Mouse (Mus musculus) liver, postnatal 0 days (tissue): ENCODE results near the gene Fcf1. TPM values are rescaled to one million over a fixed set of nuclear protein-coding genes. Genes with fewer than 3 reads are reported as not detected.

Experiments
- ATAC-seq: fragments of 200-750 bp; cut with Nextera tagmentation; 2 replicates; pipeline ENCODE4 v1.8.0; 2017; ENCODE audit warnings: mild to moderate bottlenecking, moderate library complexity
- DNase-seq: peaks from one replicate; pipeline ENCODE4 v3.0.0-alpha.2; 2016
- H3K27ac ChIP-seq: fragments of 300-500 bp; sonication (generic); 2 replicates; pipeline ENCODE4 v1.5.1; 2014; ENCODE audit warnings: antibody characterized with exemption, moderate library complexity, mild to moderate bottlenecking, low read depth
- H3K27me3 ChIP-seq: fragments of 300-500 bp; sonication (generic); 2 replicates; pipeline ENCODE4 v1.6.1; 2014; ENCODE audit warnings: low read length, control low read depth, mixed read lengths; ENCODE audit not compliant: insufficient read depth
- H3K36me3 ChIP-seq: fragments of 300-500 bp; sonication (generic); replicated peaks from 2 replicates; pipeline ENCODE4 v1.6.1; 2014; ENCODE audit warnings: mild to moderate bottlenecking, control low read depth, low read length, moderate library complexity, mixed read lengths; ENCODE audit not compliant: insufficient read depth
- H3K4me1 ChIP-seq: fragments of 300-500 bp; sonication (generic); 2 replicates; pipeline ENCODE4 v1.6.1; 2014; ENCODE audit warnings: antibody characterized with exemption, mild to moderate bottlenecking, control low read depth; ENCODE audit not compliant: insufficient read depth
- H3K4me2 ChIP-seq: fragments of 300-500 bp; sonication (generic); 2 replicates; pipeline ENCODE4 v1.6.1; 2014; ENCODE audit warnings: low read depth, mild to moderate bottlenecking, low read length, moderate library complexity, mixed read lengths
- H3K4me3 ChIP-seq: fragments of 300-500 bp; sonication (generic); 2 replicates; pipeline ENCODE4 v1.5.1; 2014; ENCODE audit warnings: low read depth, low read length
- H3K9ac ChIP-seq: fragments of 300-500 bp; sonication (generic); replicated peaks from 2 replicates; pipeline ENCODE4 v1.6.1; 2014; ENCODE audit warnings: mild to moderate bottlenecking, moderate library complexity
- H3K9me3 ChIP-seq: fragments of 300-500 bp; sonication (generic); 2 replicates; pipeline ENCODE4 v1.6.1; 2016; ENCODE audit warnings: mild to moderate bottlenecking, control low read depth, low read length, mixed read lengths
- CTCF ChIP-seq: sonication (generic); IDR thresholded peaks from 2 replicates; pipeline ENCODE4 v1.5.1; 2016; ENCODE audit warnings: antibody characterized with exemption, low read depth
- EP300 ChIP-seq: IDR thresholded peaks from 2 replicates; pipeline ENCODE4 v1.6.1; 2016; ENCODE audit warnings: antibody characterized with exemption, low read depth, mild to moderate bottlenecking
- WGBS: fragments of 180-500 bp; shearing (Covaris S2); extraction: QIAGEN DNeasy Blood & Tissue Kit; methylation state at CpG from one replicate; pipeline ENCODE4 v1.1.7; 2014; ENCODE audit not compliant: insufficient replicate concordance; 5-methylcytosine and 5-hydroxymethylcytosine counted together
- polyA plus RNA-seq: library from polyadenylated mRNA; unstranded; fragments of >200 nt; fragmentation: Nextera tagmentation; extraction: Ambion mirVana; gene quantifications from 2 replicates; pipeline ENCODE4 v1.2.1, GENCODE M21; 2015

Fcf1 gene
- polyA plus RNA-seq, 1 experiment from 2014 or later, result 74.5 TPM

DNA sequence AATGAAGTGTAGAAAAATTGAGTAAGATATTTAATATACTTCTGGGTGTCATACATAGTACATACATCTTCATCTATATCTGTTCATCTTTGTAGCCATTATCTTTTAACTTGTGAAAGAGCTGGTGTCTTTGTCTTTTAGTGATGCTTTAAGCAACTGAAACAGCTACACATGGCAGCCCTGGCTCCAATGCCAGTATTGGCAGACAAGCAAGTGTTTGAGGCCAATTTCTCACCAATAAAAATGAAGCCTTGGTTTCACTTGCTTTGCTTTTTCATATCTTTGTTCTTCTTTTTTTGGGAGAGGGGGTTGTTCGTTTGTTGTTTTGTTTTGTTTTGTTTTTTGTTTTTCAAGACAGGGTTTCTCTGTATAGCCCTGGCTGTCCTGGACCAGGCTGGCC is 35.5 kb downstream of the Fcf1 start:
- ATAC-seq (no peak), DNase-seq (no peak)
- Histone ChIP-seq H3K9me3 (no peaks in the 10 kb centered on the region), H3K27ac (no peak overlapping the region), H3K9ac (no peak overlapping the region), H3K4me1 (peaks cover 3% of the 10 kb centered on the region; the same call in 1 of the 2 replicates), H3K4me3 (no peak overlapping the region), H3K27me3 (no peaks in the 10 kb centered on the region), H3K36me3 (0 out of 2 replicates have a peak, but pooled peaks cover 4% of the 10 kb centered on the region), H3K4me2 (no peak overlapping the region)
- no peak for TF ChIP-seq EP300
- no peak for TF ChIP-seq CTCF
- 81% methylated on average over 1 of the region's 1 CpGs for WGBS

DNA sequence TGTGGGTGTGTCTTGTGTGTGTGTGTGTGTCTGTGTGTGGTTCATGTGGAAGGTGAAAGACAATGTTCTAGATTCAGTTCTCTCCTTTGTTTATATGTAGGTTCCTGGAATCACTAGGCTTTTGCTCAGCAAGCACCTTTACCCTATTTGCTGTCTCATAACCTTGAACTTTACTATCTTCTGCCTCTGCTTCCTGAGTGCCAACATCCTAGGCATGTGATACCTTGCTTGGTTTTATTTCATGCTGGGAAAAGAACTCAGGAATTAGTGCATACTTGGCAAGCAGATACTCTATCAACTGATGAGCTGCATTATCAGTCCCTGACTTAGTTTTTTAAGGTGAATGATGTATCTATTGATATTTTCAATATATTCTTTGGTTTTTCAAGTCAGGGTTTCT is 36.3 kb downstream of the Fcf1 start:
- Histone ChIP-seq H3K4me3 (no peak overlapping the region), H3K4me2 (no peak overlapping the region), H3K36me3 (0 out of 2 replicates have a peak, but pooled peaks cover 4% of the 10 kb centered on the region), H3K9me3 (no peaks in the 10 kb centered on the region), H3K4me1 (peaks cover 3% of the 10 kb centered on the region; the same call in 1 of the 2 replicates), H3K27me3 (no peaks in the 10 kb centered on the region), H3K9ac (no peak overlapping the region), H3K27ac (no peak overlapping the region)
- ATAC-seq, result no peak; the same call in 1 of the 2 replicates
- no peak for TF ChIP-seq EP300
- no peak for TF ChIP-seq CTCF
- DNase-seq, result no peak

DNA sequence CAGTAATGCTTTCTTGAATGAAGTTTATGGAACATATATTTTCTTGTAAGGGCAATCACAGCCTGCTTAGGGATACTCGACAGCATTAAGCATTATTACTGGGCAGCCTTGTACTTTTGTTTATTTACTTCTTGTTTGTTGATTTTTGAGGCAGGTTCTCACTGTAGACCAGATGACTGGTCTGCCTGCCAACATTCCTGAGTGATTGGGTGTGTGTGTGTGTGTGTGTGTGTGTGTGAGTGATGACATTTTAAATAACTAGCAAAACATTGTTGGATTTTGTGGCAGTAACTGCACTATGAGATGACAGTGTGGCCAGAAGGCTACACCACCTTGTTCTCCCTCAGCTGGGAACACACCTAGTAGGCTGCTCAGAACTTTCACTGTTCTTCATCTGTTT is 39.1 kb downstream of the Fcf1 start:
- Histone ChIP-seq H3K27ac (no peak overlapping the region), H3K36me3 (peaks cover 18% of the 10 kb centered on the region)
- ATAC-seq, result no peak

DNA sequence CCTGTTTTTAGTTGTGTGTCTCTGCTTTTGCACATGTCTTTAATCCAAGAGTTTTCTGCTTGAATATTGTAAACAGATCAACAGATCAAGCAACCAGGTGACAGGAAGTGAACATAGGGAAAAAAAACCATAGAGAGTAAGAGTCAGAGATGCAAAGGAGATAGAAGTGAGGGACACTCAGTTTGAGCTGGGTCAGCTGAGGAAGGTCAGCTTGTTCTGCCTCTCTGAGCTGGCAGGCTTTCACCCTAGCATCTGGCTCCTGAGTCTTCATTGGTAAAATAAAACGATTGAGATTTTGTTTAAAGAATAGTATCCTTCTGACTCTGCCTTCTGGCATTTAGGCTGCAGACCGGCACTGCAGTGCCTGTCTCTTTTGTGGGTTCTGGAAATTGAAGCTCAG is 39.8 kb downstream of the Fcf1 start:
- H3K27me3 ChIP-seq, result no peaks in the 10 kb centered on the region
- no peak overlapping the region for H3K4me2 ChIP-seq
- no peak overlapping the region for H3K27ac ChIP-seq
- WGBS, result 85% methylated on average over 2 of the region's 2 CpGs
- H3K4me3 ChIP-seq, result no peak overlapping the region
- H3K9ac ChIP-seq, result no peak overlapping the region
- H3K9me3 ChIP-seq, result no peaks in the 10 kb centered on the region
- TF ChIP-seq CTCF (no peak), EP300 (no peak)
- DNase-seq (no peak), ATAC-seq (no peak)
- peaks cover 3% of the 10 kb centered on the region; the same call in 1 of the 2 replicates for H3K4me1 ChIP-seq
- H3K36me3 ChIP-seq, result peaks cover 21% of the 10 kb centered on the region

More for the DNA sequence above, 39.1 kb downstream of the Fcf1 start:
- no peak overlapping the region for H3K4me2 ChIP-seq
- H3K27me3 ChIP-seq, result no peaks in the 10 kb centered on the region
- H3K9me3 ChIP-seq, result no peaks in the 10 kb centered on the region
- TF ChIP-seq CTCF (no peak), EP300 (no peak)
- H3K4me3 ChIP-seq, result no peak overlapping the region
- 69% methylated on average over 1 of the region's 1 CpGs for WGBS
- no peak overlapping the region for H3K9ac ChIP-seq
- DNase-seq, result no peak
- peaks cover 3% of the 10 kb centered on the region; the same call in 1 of the 2 replicates for H3K4me1 ChIP-seq

DNA sequence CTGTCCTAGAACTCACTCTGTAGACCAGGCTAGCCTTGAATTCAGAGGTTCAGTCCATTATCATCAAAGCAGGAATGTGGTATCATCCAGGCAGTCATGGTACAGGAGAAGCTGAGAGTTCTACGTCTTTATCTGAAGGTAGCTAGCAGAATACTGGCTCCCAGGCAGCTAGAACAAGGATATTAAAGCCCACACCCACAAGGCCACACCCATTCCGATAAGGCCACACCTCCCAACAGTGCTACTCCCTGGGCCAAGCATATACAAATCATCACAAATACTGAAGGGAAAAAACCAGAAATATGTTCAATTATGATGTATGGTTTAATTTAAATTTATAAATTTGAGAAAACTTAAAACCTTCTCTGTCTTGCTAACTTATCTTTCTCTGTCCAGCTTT is 41.5 kb downstream of the Fcf1 start:
- H3K4me2 ChIP-seq, result no peak overlapping the region
- no peak overlapping the region for H3K9ac ChIP-seq
- peaks cover 3% of the 10 kb centered on the region; the same call in 1 of the 2 replicates for H3K4me1 ChIP-seq
- no peak overlapping the region for H3K27ac ChIP-seq
- TF ChIP-seq CTCF, result no peak
- TF ChIP-seq EP300, result no peak
- DNase-seq (no peak), ATAC-seq (no peak)
- peaks cover 32% of the 10 kb centered on the region for H3K36me3 ChIP-seq
- H3K9me3 ChIP-seq, result no peaks in the 10 kb centered on the region
- H3K27me3 ChIP-seq, result no peaks in the 10 kb centered on the region
- WGBS, result 74% methylated on average over 2 of the region's 2 CpGs
- no peak overlapping the region for H3K4me3 ChIP-seq

DNA sequence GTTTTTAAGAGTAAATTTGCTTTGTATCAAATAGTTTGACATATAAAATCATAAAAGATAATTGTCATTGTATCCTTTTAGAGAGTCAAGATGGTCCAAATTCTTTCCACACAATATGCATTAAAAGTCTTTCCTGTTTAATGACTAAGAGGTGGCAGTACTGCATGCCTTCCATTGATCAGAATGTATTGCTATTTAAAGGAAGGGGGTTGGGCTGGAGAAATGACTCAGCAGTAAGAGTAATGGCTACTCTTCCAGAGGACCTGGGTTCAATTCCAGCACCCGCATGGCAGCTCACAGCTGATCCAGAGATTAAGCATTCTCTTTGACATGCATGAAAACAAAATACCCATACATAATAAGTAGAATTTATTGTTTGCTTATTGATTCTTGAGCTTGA is 51.4 kb downstream of the Fcf1 start:
- Histone ChIP-seq H3K9me3 (no peaks in the 10 kb centered on the region), H3K36me3 (0 out of 2 replicates have a peak, but pooled peaks cover 2% of the 10 kb centered on the region), H3K4me1 (no peaks in the 10 kb centered on the region), H3K4me2 (no peak overlapping the region), H3K9ac (no peak overlapping the region), H3K27me3 (no peaks in the 10 kb centered on the region), H3K4me3 (no peak overlapping the region), H3K27ac (no peak overlapping the region)
- ATAC-seq (no peak), DNase-seq (no peak)
- no peak for TF ChIP-seq CTCF
- TF ChIP-seq EP300, result no peak
- WGBS, result 91% methylated on average over 1 of the region's 1 CpGs

DNA sequence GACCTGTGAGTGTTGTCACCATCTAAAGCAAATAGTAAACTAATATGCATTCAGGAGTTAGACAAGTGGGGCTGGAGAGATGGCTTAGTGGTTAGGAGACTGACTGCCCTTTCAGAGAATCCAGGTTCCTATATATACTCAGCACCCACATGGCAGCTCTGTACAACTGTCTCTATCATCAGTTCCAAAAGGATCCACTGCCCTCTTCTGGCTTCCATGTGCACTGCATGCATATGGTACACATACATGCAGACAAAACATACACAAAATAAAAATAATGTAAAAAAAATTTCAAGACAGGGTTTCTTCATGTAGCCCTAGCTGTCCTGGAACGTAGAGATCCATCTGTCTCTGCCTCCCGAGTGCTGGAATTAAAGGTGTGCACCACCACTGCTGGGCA is 62.0 kb downstream of the Fcf1 start:
- WGBS, result 93% methylated on average over 2 of the region's 2 CpGs
- H3K36me3 ChIP-seq, result peaks cover 28% of the 10 kb centered on the region

More for the DNA sequence above, 62.0 kb downstream of the Fcf1 start:
- Histone ChIP-seq H3K9me3 (no peaks in the 10 kb centered on the region), H3K27me3 (no peaks in the 10 kb centered on the region), H3K4me1 (no peaks in the 10 kb centered on the region), H3K27ac (no peak overlapping the region), H3K9ac (no peak overlapping the region), H3K4me3 (no peak overlapping the region), H3K4me2 (no peak overlapping the region)
- DNase-seq (peak; percentile 54), ATAC-seq (no peak)
- TF ChIP-seq EP300 (no peak), CTCF (peak; percentile 74)

Other genes with a start within 250 kb of the Fcf1 start
- 29.7 and 30.0 TPM in 2 replicates for gene Npc2, start 197.7 kb upstream of the Fcf1 start, polyA plus RNA-seq
- 97.5 and 99.9 TPM in 2 replicates for gene Isca2, start 197.6 kb upstream of the Fcf1 start, polyA plus RNA-seq
- 0.31 and 0.59 TPM in 2 replicates for gene Ltbp2, start 94.4 kb upstream of the Fcf1 start, polyA plus RNA-seq
- gene Arel1, start within 50 bp of the Fcf1 start, polyA plus RNA-seq, result 5.2 and 6.9 TPM in 2 replicates
- gene Ylpm1, start 25.4 kb downstream of the Fcf1 start, polyA plus RNA-seq, result 5.4 and 6.2 TPM in 2 replicates
- gene Prox2, start 139.9 kb downstream of the Fcf1 start, polyA plus RNA-seq, result 2.3 and 2.8 TPM in 2 replicates
- 68.3 and 76.4 TPM in 2 replicates for gene Dlst, start 139.9 kb downstream of the Fcf1 start, polyA plus RNA-seq
- gene Rps6kl1, start 180.4 kb downstream of the Fcf1 start, polyA plus RNA-seq, result 0.39 and 0.61 TPM in 2 replicates
- 0.36 and 0.45 TPM in 2 replicates for gene Pgf, start 206.9 kb downstream of the Fcf1 start, polyA plus RNA-seq
- gene Eif2b2, start 248.6 kb downstream of the Fcf1 start, polyA plus RNA-seq, result 21.7 and 24.6 TPM in 2 replicates